In genomic region chr2:180097585-180097984, GRCm38 (mm10) we compare ENCODE assay signal across 27 mouse cellular contexts. TPM values are rescaled to one million over a fixed set of nuclear protein-coding genes. Genes with fewer than 3 reads are reported as not detected.
DNase-seq lines count a peak whose midpoint lies in the region; ATAC-seq and TF ChIP-seq lines count a peak whose summit lies in the region.
"Had no signal": no experiment of that assay in that cellular context is flagged by ENCODE, and none has a peak within 500 bp of the region (broad histone marks: within the 10 kb centered on the region; RNA-seq: fewer than 3 reads in every experiment).

No protein-coding gene starts in this region.

- no peak for DNase-seq in hindbrain, postnatal 0 days (ENCODE audit: low spot score)
- no peak for DNase-seq in hindbrain, embryonic 11.5 days (ENCODE audit: low spot score)
- DNase-seq in MEL (ENCODE audit: low read depth, low spot score): peak; percentile 28
- no peak for DNase-seq in forebrain, postnatal 0 days
- DNase-seq in frontal cortex, postnatal 14 days (ENCODE audit: low spot score in 2 of 2): no peak
- no peak for DNase-seq in left cerebral cortex, adult 9 months (ENCODE audit: low spot score in 2 of 2)
- DNase-seq: adrenal gland, postnatal 10 days; cerebellum, adult 18-20 months; cerebellum, postnatal 36 days; embryo, embryonic 11 days; kidney, adult 2 months; right cerebral cortex, adult 18-20 months had no signal

- 0 out of 4 replicates have a peak, but pooled peaks of 1 of the 2 experiments have one; percentile 12 for TF ChIP-seq EP300 in MEL (IDR thresholded peaks at IDR 0.05; ENCODE audit: low read depth in 1 of 2, low read length in 2 of 2)

- H3K4me2 ChIP-seq in hindbrain, postnatal 0 days (ENCODE audit: low read depth, low read length): no peak overlapping the region
- H3K4me2 ChIP-seq in hindbrain, embryonic 11.5 days (replicated peaks; ENCODE audit: low read depth, low read length): no peak overlapping the region
- no peak overlapping the region for H3K4me2 ChIP-seq in forebrain, postnatal 0 days (ENCODE audit: low read depth)
- H3K4me2 ChIP-seq: embryonic facial prominence, embryonic 13.5 days; neural tube, embryonic 13.5 days; stomach, embryonic 15.5 days had no signal

- H3K27me3 ChIP-seq in hindbrain, postnatal 0 days (ENCODE audit: insufficient read depth, low read length): no peaks in the 10 kb centered on the region
- peaks cover 23% of the 10 kb centered on the region for H3K27me3 ChIP-seq in hindbrain, embryonic 11.5 days (ENCODE audit: control insufficient read depth, insufficient read depth, low read length)
- peaks cover 76% of the 10 kb centered on the region for H3K27me3 ChIP-seq in E14TG2a.4 (ENCODE audit: insufficient read depth, low read length)
- H3K27me3 ChIP-seq in MEL (ENCODE audit: control insufficient read depth in 1 of 2, insufficient read depth in 2 of 2, low read length in 2 of 2): no peaks in the 10 kb centered on the region
- H3K27me3 ChIP-seq in forebrain, postnatal 0 days (ENCODE audit: insufficient read depth, low read length): peaks cover 5% of the 10 kb centered on the region

- H3K4me1 ChIP-seq in hindbrain, postnatal 0 days (ENCODE audit: insufficient read depth, low read length): no peaks in the 10 kb centered on the region
- H3K4me1 ChIP-seq in hindbrain, embryonic 11.5 days (replicated peaks; ENCODE audit: control insufficient read depth, insufficient read depth, low read length): 0 out of 2 replicates have a peak, but pooled peaks cover 5% of the 10 kb centered on the region
- H3K4me1 ChIP-seq in E14TG2a.4 (replicated peaks; ENCODE audit: low read depth, low read length) (peaks cover 44% of the 10 kb centered on the region), MEL (ENCODE audit: control insufficient read depth in 1 of 2, insufficient read depth in 2 of 2, low read length in 2 of 2) (peaks cover 0 to 27% of the 10 kb centered on the region in 2 experiments; a peak in 3 of 4 replicates)
- H3K4me1 ChIP-seq in forebrain, postnatal 0 days (ENCODE audit: insufficient read depth): no peaks in the 10 kb centered on the region
- H3K4me1 ChIP-seq: stomach, embryonic 15.5 days had no signal

- TF ChIP-seq CTCF in hindbrain, postnatal 0 days (IDR thresholded peaks at IDR 0.05; ENCODE audit: low read depth): no peak
- TF ChIP-seq CTCF in E14TG2a.4 (conservative IDR thresholded peaks at IDR 0.05; ENCODE audit: low read length) (no peak), MEL (IDR thresholded peaks at IDR 0.05 in 2 of 3, conservative IDR thresholded peaks at IDR 0.05 in 1 of 3; ENCODE audit: control insufficient read depth in 1 of 3, insufficient read depth in 1 of 3, low read depth in 2 of 3, low read length in 3 of 3, poor library complexity in 1 of 3, severe bottlenecking in 1 of 3) (no peak)
- no peak for TF ChIP-seq CTCF in forebrain, postnatal 0 days (IDR thresholded peaks at IDR 0.05; ENCODE audit: low read depth)

- TF ChIP-seq RAD21 in MEL (IDR thresholded peaks at IDR 0.05; ENCODE audit: low read depth, low read length): no peak

- no peak overlapping the region for H3K9ac ChIP-seq in hindbrain, postnatal 0 days (replicated peaks; ENCODE audit: low read length)
- no peak overlapping the region for H3K9ac ChIP-seq in hindbrain, embryonic 11.5 days (ENCODE audit: low read depth, low read length)
- no peak overlapping the region for H3K9ac ChIP-seq in MEL (ENCODE audit: control insufficient read depth, low read depth, low read length, poor library complexity, severe bottlenecking)
- H3K9ac ChIP-seq in forebrain, postnatal 0 days: no peak overlapping the region
- H3K9ac ChIP-seq: embryonic facial prominence, embryonic 13.5 days; neural tube, embryonic 13.5 days; stomach, embryonic 15.5 days had no signal

- TF ChIP-seq POLR2A in MEL (IDR thresholded peaks at IDR 0.05; ENCODE audit: control insufficient read depth in 1 of 2, insufficient read depth in 1 of 2, low read depth in 1 of 2, low read length in 2 of 2, poor library complexity in 1 of 2): no peak

- no peaks in the 10 kb centered on the region for H3K36me3 ChIP-seq in hindbrain, postnatal 0 days (ENCODE audit: insufficient read depth, low read length)
- no peaks in the 10 kb centered on the region for H3K36me3 ChIP-seq in hindbrain, embryonic 11.5 days (ENCODE audit: control insufficient read depth, insufficient read depth, low read length)
- H3K36me3 ChIP-seq in E14TG2a.4 (ENCODE audit: insufficient read depth, low read length) (no peaks in the 10 kb centered on the region), MEL (ENCODE audit: control insufficient read depth in 1 of 2, insufficient read depth in 2 of 2, low read length in 2 of 2) (peaks cover 0 to 4% of the 10 kb centered on the region in 2 experiments; a peak in 1 of 4 replicates)
- no peaks in the 10 kb centered on the region for H3K36me3 ChIP-seq in forebrain, postnatal 0 days (ENCODE audit: insufficient read depth)
- H3K36me3 ChIP-seq: embryonic facial prominence, embryonic 13.5 days; heart, embryonic 10.5 days; limb, embryonic 10.5 days; midbrain, embryonic 10.5 days; neural tube, embryonic 13.5 days; stomach, embryonic 15.5 days had no signal

- no peaks in the 10 kb centered on the region for H3K79me2 ChIP-seq in MEL (ENCODE audit: control insufficient read depth, insufficient read depth, low read length, poor library complexity)

- ATAC-seq in hindbrain, postnatal 0 days: peak; percentile 27; the same call in 1 of the 2 replicates
- no peak for ATAC-seq in hindbrain, embryonic 11.5 days (ENCODE audit: low FRiP score)
- peak; percentile 67; the same call in 1 of the 2 replicates for ATAC-seq in forebrain, postnatal 0 days

- H3K9me3 ChIP-seq in hindbrain, postnatal 0 days (ENCODE audit: low read length): no peaks in the 10 kb centered on the region
- H3K9me3 ChIP-seq in hindbrain, embryonic 11.5 days (ENCODE audit: control insufficient read depth, low read length): no peaks in the 10 kb centered on the region
- H3K9me3 ChIP-seq in E14TG2a.4 (ENCODE audit: low read length) (no peaks in the 10 kb centered on the region), MEL (replicated peaks; ENCODE audit: insufficient read depth, low read length) (no peaks in the 10 kb centered on the region)
- H3K9me3 ChIP-seq in forebrain, postnatal 0 days (ENCODE audit: low read length): no peaks in the 10 kb centered on the region
- H3K9me3 ChIP-seq: embryonic facial prominence, embryonic 13.5 days; heart, embryonic 10.5 days; limb, embryonic 10.5 days; midbrain, embryonic 10.5 days; neural tube, embryonic 13.5 days; stomach, embryonic 15.5 days had no signal

- H3K27ac ChIP-seq in hindbrain, postnatal 0 days: no peak overlapping the region
- H3K27ac ChIP-seq in hindbrain, embryonic 11.5 days (ENCODE audit: low read depth, low read length): no peak overlapping the region
- H3K27ac ChIP-seq in MEL (ENCODE audit: control insufficient read depth, low read depth, low read length): no peak overlapping the region
- no peak overlapping the region for H3K27ac ChIP-seq in forebrain, postnatal 0 days (ENCODE audit: low read depth, low read length)
- H3K27ac ChIP-seq: embryonic facial prominence, embryonic 13.5 days; heart, embryonic 10.5 days; kidney, postnatal 0 days; limb, embryonic 10.5 days; macrophage; neural tube, embryonic 13.5 days; stomach, embryonic 15.5 days had no signal

- WGBS in hindbrain, postnatal 0 days: 34% methylated on average over 3 of the region's 3 CpGs
- 57% methylated on average over 3 of the region's 3 CpGs for WGBS in hindbrain, embryonic 11.5 days
- 32% methylated on average over 3 of the region's 3 CpGs for WGBS in forebrain, postnatal 0 days

- no peak overlapping the region for H3K4me3 ChIP-seq in hindbrain, postnatal 0 days (ENCODE audit: low read length)
- no peak overlapping the region for H3K4me3 ChIP-seq in hindbrain, embryonic 11.5 days (ENCODE audit: low read depth, low read length)
- peak overlapping the region; percentile 23 for H3K4me3 ChIP-seq in E14TG2a.4 (replicated peaks; ENCODE audit: low read length)
- H3K4me3 ChIP-seq in MEL (ENCODE audit: control insufficient read depth in 1 of 2, insufficient read depth in 1 of 2, low read depth in 2 of 2, low read length in 2 of 2): no peak overlapping the region
- H3K4me3 ChIP-seq in forebrain, postnatal 0 days (ENCODE audit: low read depth, low read length): no peak overlapping the region
- H3K4me3 ChIP-seq: embryonic facial prominence, embryonic 13.5 days; erythroblast, embryonic 14.5 days; heart, embryonic 10.5 days; limb, embryonic 10.5 days; midbrain, embryonic 10.5 days; neural tube, embryonic 13.5 days; stomach, embryonic 15.5 days had no signal

RNA-seq across cellular contexts. Expression of gene Hrh3, which starts 6.7 kb away (rescaled TPM):
- total RNA-seq in hindbrain, postnatal 0 days (2014; rRNA removed): 5.9 and 11.4 TPM in 2 replicates
- 3.4 and 3.6 TPM in 2 replicates for polyA plus RNA-seq in hindbrain, postnatal 0 days (2015; fragmentation: Nextera tagmentation; extraction: Ambion mirVana)
- 2.6 and 2.7 TPM in 2 replicates for polyA plus RNA-seq in hindbrain, embryonic 11.5 days (2014; fragmentation: Nextera tagmentation; extraction: Ambion mirVana)
- not detected in 2 replicates for total RNA-seq in MEL (2012; rRNA removed)
- polyA plus RNA-seq in MEL (2012; ENCODE audit: insufficient read depth in 1 of 2, insufficient read length in 2 of 2, low read depth in 1 of 2, low replicate concordance in 2 of 2, missing spikeins in 1 of 2): not detected
- 11.3 and 13.3 TPM in 2 replicates for total RNA-seq in forebrain, postnatal 0 days (2014; rRNA removed)
- polyA plus RNA-seq in forebrain, postnatal 0 days (2015; fragmentation: Nextera tagmentation; extraction: Ambion mirVana): 4.6 and 6.1 TPM in 2 replicates
- total RNA-seq: gastrocnemius, adult 8-10 months; hematopoietic stem cell, adult 5-6 weeks had no signal
- polyA plus RNA-seq: C2C12; erythroblast, embryonic 14.5 days; heart, embryonic 10.5 days; kidney, postnatal 0 days; limb, embryonic 10.5 days; liver, embryonic 16.5 days; lung, embryonic 16.5 days; macrophage had no signal

RNA-seq across cellular contexts. Expression of gene Osbpl2, which starts 21.5 kb away (rescaled TPM):
- 39.2 and 44.0 TPM in 2 replicates for total RNA-seq in hindbrain, postnatal 0 days (2014; rRNA removed)
- polyA plus RNA-seq in hindbrain, postnatal 0 days (2015; fragmentation: Nextera tagmentation; extraction: Ambion mirVana): 56.0 and 57.9 TPM in 2 replicates
- polyA plus RNA-seq in hindbrain, embryonic 11.5 days (2014; fragmentation: Nextera tagmentation; extraction: Ambion mirVana): 42.1 and 42.2 TPM in 2 replicates
- 13.3 and 18.9 TPM in 2 replicates for total RNA-seq in MEL (2012; rRNA removed)
- 10 to 100 TPM in 1 of 2 experiments, not detected in 1; 25.5 TPM for polyA plus RNA-seq in MEL (2012; ENCODE audit: insufficient read depth in 1 of 2, insufficient read length in 2 of 2, low read depth in 1 of 2, low replicate concordance in 2 of 2, missing spikeins in 1 of 2)
- 63.0 and 64.2 TPM in 2 replicates for total RNA-seq in forebrain, postnatal 0 days (2014; rRNA removed)
- 61.0 and 69.8 TPM in 2 replicates for polyA plus RNA-seq in forebrain, postnatal 0 days (2015; fragmentation: Nextera tagmentation; extraction: Ambion mirVana)

RNA-seq across cellular contexts. Expression of gene Mtg2, which starts 27.2 kb away (rescaled TPM):
- 17.2 and 17.3 TPM in 2 replicates for total RNA-seq in hindbrain, postnatal 0 days (2014; rRNA removed)
- 23.3 and 23.9 TPM in 2 replicates for polyA plus RNA-seq in hindbrain, postnatal 0 days (2015; fragmentation: Nextera tagmentation; extraction: Ambion mirVana)
- 26.3 and 31.5 TPM in 2 replicates for polyA plus RNA-seq in hindbrain, embryonic 11.5 days (2014; fragmentation: Nextera tagmentation; extraction: Ambion mirVana)
- 35.2 and 41.2 TPM in 2 replicates for total RNA-seq in MEL (2012; rRNA removed)
- 10 to 100 TPM in 1 of 2 experiments, not detected in 1; 30.9 TPM for polyA plus RNA-seq in MEL (2012; ENCODE audit: insufficient read depth in 1 of 2, insufficient read length in 2 of 2, low read depth in 1 of 2, low replicate concordance in 2 of 2, missing spikeins in 1 of 2)
- total RNA-seq in forebrain, postnatal 0 days (2014; rRNA removed): 27.9 and 32.2 TPM in 2 replicates
- 23.5 and 25.5 TPM in 2 replicates for polyA plus RNA-seq in forebrain, postnatal 0 days (2015; fragmentation: Nextera tagmentation; extraction: Ambion mirVana)

RNA-seq across cellular contexts. Expression of gene Ss18l1, which starts 55.3 kb away (rescaled TPM):
- total RNA-seq in hindbrain, postnatal 0 days (2014; rRNA removed): 80.7 and 100 TPM in 2 replicates
- polyA plus RNA-seq in hindbrain, postnatal 0 days (2015; fragmentation: Nextera tagmentation; extraction: Ambion mirVana): 34.2 and 37.2 TPM in 2 replicates
- 18.5 and 19.9 TPM in 2 replicates for polyA plus RNA-seq in hindbrain, embryonic 11.5 days (2014; fragmentation: Nextera tagmentation; extraction: Ambion mirVana)
- total RNA-seq in MEL (2012; rRNA removed): 2.8 and 3.1 TPM in 2 replicates
- 1 to 10 TPM in 1 of 2 experiments, not detected in 1; 4.3 TPM for polyA plus RNA-seq in MEL (2012; ENCODE audit: insufficient read depth in 1 of 2, insufficient read length in 2 of 2, low read depth in 1 of 2, low replicate concordance in 2 of 2, missing spikeins in 1 of 2)
- total RNA-seq in forebrain, postnatal 0 days (2014; rRNA removed): 82.6 and 104 TPM in 2 replicates
- polyA plus RNA-seq in forebrain, postnatal 0 days (2015; fragmentation: Nextera tagmentation; extraction: Ambion mirVana): 32.8 and 47.0 TPM in 2 replicates

RNA-seq across cellular contexts. Expression of gene Psma7, which starts 55.4 kb away (rescaled TPM):
- total RNA-seq in hindbrain, postnatal 0 days (2014; rRNA removed): 196 and 230 TPM in 2 replicates
- 585 TPM in 2 replicates for polyA plus RNA-seq in hindbrain, postnatal 0 days (2015; fragmentation: Nextera tagmentation; extraction: Ambion mirVana)
- polyA plus RNA-seq in hindbrain, embryonic 11.5 days (2014; fragmentation: Nextera tagmentation; extraction: Ambion mirVana): 756 and 797 TPM in 2 replicates
- total RNA-seq in MEL (2012; rRNA removed): 515 and 606 TPM in 2 replicates
- polyA plus RNA-seq in MEL (2012; ENCODE audit: insufficient read depth in 1 of 2, insufficient read length in 2 of 2, low read depth in 1 of 2, low replicate concordance in 2 of 2, missing spikeins in 1 of 2): 100 to 1,000 TPM; 394 to 458 TPM
- 301 and 392 TPM in 2 replicates for total RNA-seq in forebrain, postnatal 0 days (2014; rRNA removed)
- polyA plus RNA-seq in forebrain, postnatal 0 days (2015; fragmentation: Nextera tagmentation; extraction: Ambion mirVana): 581 and 734 TPM in 2 replicates
